Mouse (Mus musculus): ENCODE measurements around the gene Igfbp7.
"Not testable (repeated sequence)": the region's sequence is repeated elsewhere in the genome, so short reads cannot be mapped to it uniquely, and the experiment has no call there.

The Igfbp7 gene

GRCm38 (mm10) chr5:77407341-77408298 is at the start of gene Igfbp7:
Gene Igfbp7 (minus strand): TSS chr5:77408041.
- DNase-seq (ENCODE audit: low spot score) = peak; percentile 51

GRCm38 (mm10) chr5:77452103-77452502 is 44.3 kb upstream of the Igfbp7 start:
- no peak for DNase-seq (ENCODE audit: low spot score)

GRCm38 (mm10) chr5:77449531-77449930 is 41.7 kb upstream of the Igfbp7 start:
- no peak for DNase-seq (ENCODE audit: low spot score)

- DNase-seq (ENCODE audit: low spot score) = no peak
Measured at GRCm38 (mm10) chr5:77445431-77445830, 37.6 kb upstream of the Igfbp7 start.

GRCm38 (mm10) chr5:77443889-77444573 is 36.2 kb upstream of the Igfbp7 start:
- DNase-seq (ENCODE audit: low spot score) = no peak

- DNase-seq (ENCODE audit: low spot score) = no peak
Measured at GRCm38 (mm10) chr5:77442856-77443623, 35.2 kb upstream of the Igfbp7 start.

GRCm38 (mm10) chr5:77436308-77436707 is 28.5 kb upstream of the Igfbp7 start:
- no peak for DNase-seq (ENCODE audit: low spot score)

GRCm38 (mm10) chr5:77434060-77434459 is 26.2 kb upstream of the Igfbp7 start:
- no peak for DNase-seq (ENCODE audit: low spot score)

- peak; percentile 21 for DNase-seq (ENCODE audit: low spot score)
Measured at GRCm38 (mm10) chr5:77433561-77433960, 25.7 kb upstream of the Igfbp7 start.

GRCm38 (mm10) chr5:77433119-77433518 is 25.3 kb upstream of the Igfbp7 start:
- DNase-seq (ENCODE audit: low spot score) = no peak

- DNase-seq (ENCODE audit: low spot score) = no peak
Measured at GRCm38 (mm10) chr5:77432446-77432845, 24.6 kb upstream of the Igfbp7 start.

GRCm38 (mm10) chr5:77431068-77431467 is 23.2 kb upstream of the Igfbp7 start:
- DNase-seq (ENCODE audit: low spot score) = no peak

GRCm38 (mm10) chr5:77430471-77430870 is 22.6 kb upstream of the Igfbp7 start:
- DNase-seq (ENCODE audit: low spot score) = no peak

GRCm38 (mm10) chr5:77430049-77430448 is 22.2 kb upstream of the Igfbp7 start:
- no peak for DNase-seq (ENCODE audit: low spot score)

GRCm38 (mm10) chr5:77428526-77428925 is 20.7 kb upstream of the Igfbp7 start:
- DNase-seq (ENCODE audit: low spot score) = no peak

GRCm38 (mm10) chr5:77427986-77428385 is 20.1 kb upstream of the Igfbp7 start:
- no peak for DNase-seq (ENCODE audit: low spot score)

- no peak for DNase-seq (ENCODE audit: low spot score)
Measured at GRCm38 (mm10) chr5:77425721-77426500, 18.1 kb upstream of the Igfbp7 start.

GRCm38 (mm10) chr5:77419537-77419936 is 11.7 kb upstream of the Igfbp7 start:
- not testable (repeated sequence) for DNase-seq (ENCODE audit: low spot score)

- DNase-seq (ENCODE audit: low spot score) = no peak
Measured at GRCm38 (mm10) chr5:77416058-77416457, 8.2 kb upstream of the Igfbp7 start.

GRCm38 (mm10) chr5:77408530-77408929 is 689 bp upstream of the Igfbp7 start:
- DNase-seq (ENCODE audit: low spot score) = no peak

- DNase-seq (ENCODE audit: low spot score) = no peak
Measured at GRCm38 (mm10) chr5:77406371-77406871, 1.4 kb downstream of the Igfbp7 start.
